Mouse (Mus musculus): ENCODE measurements around the gene Runx1. TPM values are rescaled to one million over a fixed set of nuclear protein-coding genes. Genes with fewer than 3 reads are reported as not detected.

Runx1 gene
- polyA plus RNA-seq, 1 experiment from 2014 or later: 5.1 TPM

GRCm38 (mm10) chr16:92739071-92739793 is 86.7 kb downstream of the Runx1 start:
- Histone ChIP-seq H3K4me2 (replicated peaks) (no peak overlapping the region), H3K27me3 (peaks cover 42% of the 10 kb centered on the region), H3K9ac (no peak overlapping the region), H3K4me3 (no peak overlapping the region), H3K9me3 (no peaks in the 10 kb centered on the region), H3K4me1 (peaks cover 33% of the 10 kb centered on the region), H3K27ac (no peak overlapping the region), H3K36me3 (no peaks in the 10 kb centered on the region)
- no peak for ATAC-seq (ENCODE audit: low FRiP score, low read depth)
- 52% methylated on average over 7 of the region's 7 CpGs for WGBS

GRCm38 (mm10) chr16:92738476-92739010 is 87.4 kb downstream of the Runx1 start:
- peak; percentile 44; the same call in 1 of the 2 replicates for ATAC-seq (ENCODE audit: low FRiP score, low read depth)
- peaks cover 28% of the 10 kb centered on the region for H3K4me1 ChIP-seq
- no peak overlapping the region for H3K4me3 ChIP-seq
- H3K36me3 ChIP-seq: no peaks in the 10 kb centered on the region
- H3K27ac ChIP-seq: no peak overlapping the region
- 21% methylated on average over 11 of the region's 11 CpGs for WGBS
- H3K9ac ChIP-seq: no peak overlapping the region
- peak overlapping the region; percentile 42 for H3K4me2 ChIP-seq (replicated peaks)
- peaks cover 42% of the 10 kb centered on the region for H3K27me3 ChIP-seq
- no peaks in the 10 kb centered on the region for H3K9me3 ChIP-seq

GRCm38 (mm10) chr16:92726870-92727269 is 99.1 kb downstream of the Runx1 start:
- H3K9ac ChIP-seq: no peak overlapping the region
- H3K4me3 ChIP-seq: no peak overlapping the region
- ATAC-seq (ENCODE audit: low FRiP score, low read depth): no peak
- no peak overlapping the region for H3K27ac ChIP-seq
- H3K36me3 ChIP-seq: no peaks in the 10 kb centered on the region
- peaks cover 26% of the 10 kb centered on the region for H3K27me3 ChIP-seq
- H3K4me1 ChIP-seq: no peaks in the 10 kb centered on the region
- WGBS: 87% methylated on average over 9 of the region's 9 CpGs
- no peak overlapping the region for H3K4me2 ChIP-seq (replicated peaks)
- no peaks in the 10 kb centered on the region for H3K9me3 ChIP-seq

- Histone ChIP-seq H3K27me3 (peaks cover 31% of the 10 kb centered on the region), H3K27ac (no peak overlapping the region), H3K36me3 (no peaks in the 10 kb centered on the region), H3K9ac (no peak overlapping the region), H3K9me3 (no peaks in the 10 kb centered on the region), H3K4me2 (replicated peaks) (no peak overlapping the region), H3K4me1 (peaks cover 18% of the 10 kb centered on the region), H3K4me3 (no peak overlapping the region)
- WGBS: 83% methylated on average over 3 of the region's 3 CpGs
- no peak for ATAC-seq (ENCODE audit: low FRiP score, low read depth)
These were observed 101.4 kb downstream of the Runx1 start for GRCm38 (mm10) chr16:92724526-92724925.

GRCm38 (mm10) chr16:92720678-92721077 is 105.3 kb downstream of the Runx1 start:
- H3K9me3 ChIP-seq: no peaks in the 10 kb centered on the region
- WGBS: 45% methylated on average over 10 of the region's 10 CpGs
- no peaks in the 10 kb centered on the region for H3K36me3 ChIP-seq
- H3K27me3 ChIP-seq: peaks cover 46% of the 10 kb centered on the region
- H3K9ac ChIP-seq: no peak overlapping the region
- H3K27ac ChIP-seq: no peak overlapping the region
- ATAC-seq (ENCODE audit: low FRiP score, low read depth): 0 out of 2 replicates have a peak, but pooled peaks have one; percentile 5
- no peak overlapping the region for H3K4me3 ChIP-seq
- peaks cover 22% of the 10 kb centered on the region for H3K4me1 ChIP-seq
- no peak overlapping the region for H3K4me2 ChIP-seq (replicated peaks)

- Histone ChIP-seq H3K4me1 (peaks cover 22% of the 10 kb centered on the region), H3K27me3 (peaks cover 55% of the 10 kb centered on the region), H3K36me3 (no peaks in the 10 kb centered on the region), H3K9me3 (no peaks in the 10 kb centered on the region), H3K4me2 (replicated peaks) (no peak overlapping the region), H3K9ac (no peak overlapping the region), H3K27ac (peak overlapping the region; percentile 33; the same call in 1 of the 2 replicates), H3K4me3 (no peak overlapping the region)
- ATAC-seq (ENCODE audit: low FRiP score, low read depth): no peak
- WGBS: 45% methylated on average over 6 of the region's 6 CpGs
These were observed 106.2 kb downstream of the Runx1 start for GRCm38 (mm10) chr16:92719725-92720124.

GRCm38 (mm10) chr16:92715599-92716483 is 110.1 kb downstream of the Runx1 start:
- WGBS: 39% methylated on average over 15 of the region's 15 CpGs
- Histone ChIP-seq H3K4me2 (replicated peaks) (no peak overlapping the region), H3K4me1 (peaks cover 19% of the 10 kb centered on the region), H3K36me3 (no peaks in the 10 kb centered on the region), H3K4me3 (no peak overlapping the region), H3K27ac (no peak overlapping the region), H3K9me3 (no peaks in the 10 kb centered on the region), H3K27me3 (peaks cover 48% of the 10 kb centered on the region), H3K9ac (no peak overlapping the region)
- no peak for ATAC-seq (ENCODE audit: low FRiP score, low read depth)

- ATAC-seq (ENCODE audit: low FRiP score, low read depth): no peak
- no peak overlapping the region for H3K4me2 ChIP-seq (replicated peaks)
- no peak overlapping the region for H3K27ac ChIP-seq
- H3K9ac ChIP-seq: no peak overlapping the region
- 4% methylated on average over 1 of the region's 1 CpGs for whole genome bisulfite sequencing
- H3K9me3 ChIP-seq: no peaks in the 10 kb centered on the region
- H3K4me1 ChIP-seq: peaks cover 39% of the 10 kb centered on the region
- H3K27me3 ChIP-seq: peaks cover 24% of the 10 kb centered on the region
- H3K36me3 ChIP-seq: no peaks in the 10 kb centered on the region
- no peak overlapping the region for H3K4me3 ChIP-seq
These were observed 115.8 kb downstream of the Runx1 start for GRCm38 (mm10) chr16:92710161-92710560.

GRCm38 (mm10) chr16:92708718-92709117 is 117.2 kb downstream of the Runx1 start:
- H3K27ac ChIP-seq: no peak overlapping the region
- ATAC-seq (ENCODE audit: low FRiP score, low read depth): no peak
- no peak overlapping the region for H3K4me3 ChIP-seq
- H3K9ac ChIP-seq: no peak overlapping the region
- H3K4me1 ChIP-seq: peaks cover 40% of the 10 kb centered on the region
- H3K36me3 ChIP-seq: no peaks in the 10 kb centered on the region
- H3K4me2 ChIP-seq (replicated peaks): no peak overlapping the region
- WGBS: 72% methylated on average over 4 of the region's 4 CpGs
- H3K27me3 ChIP-seq: peaks cover 20% of the 10 kb centered on the region
- H3K9me3 ChIP-seq: no peaks in the 10 kb centered on the region

- ATAC-seq (ENCODE audit: low FRiP score, low read depth): no peak
- Histone ChIP-seq H3K4me3 (no peak overlapping the region), H3K4me1 (peaks cover 40% of the 10 kb centered on the region), H3K36me3 (no peaks in the 10 kb centered on the region), H3K9me3 (no peaks in the 10 kb centered on the region), H3K27ac (no peak overlapping the region), H3K4me2 (replicated peaks) (no peak overlapping the region), H3K27me3 (peaks cover 26% of the 10 kb centered on the region), H3K9ac (no peak overlapping the region)
- 80% methylated on average over 4 of the region's 4 CpGs for WGBS
These were observed 118.2 kb downstream of the Runx1 start for GRCm38 (mm10) chr16:92707712-92708111.

GRCm38 (mm10) chr16:92707146-92707545 is 118.8 kb downstream of the Runx1 start:
- H3K4me1 ChIP-seq: peaks cover 40% of the 10 kb centered on the region
- H3K27ac ChIP-seq: no peak overlapping the region
- H3K27me3 ChIP-seq: peaks cover 26% of the 10 kb centered on the region
- H3K36me3 ChIP-seq: no peaks in the 10 kb centered on the region
- no peaks in the 10 kb centered on the region for H3K9me3 ChIP-seq
- no peak overlapping the region for H3K4me2 ChIP-seq (replicated peaks)
- H3K9ac ChIP-seq: no peak overlapping the region
- ATAC-seq (ENCODE audit: low FRiP score, low read depth): no peak
- H3K4me3 ChIP-seq: no peak overlapping the region
- WGBS: 82% methylated on average over 2 of the region's 2 CpGs

Data from limb, embryonic 13.5 days (tissue).